Mouse (Mus musculus): ENCODE data around the gene Lsamp. TPM values are rescaled to one million over a fixed set of nuclear protein-coding genes. Genes with fewer than 3 reads are reported as not detected.

The Lsamp gene
- polyA plus RNA-seq, 1 experiment: not detected

- H3K4me2 ChIP-seq (ENCODE audit: low read depth): no peak overlapping the region
- TF ChIP-seq MYOD1 (IDR thresholded peaks at IDR 0.05; ENCODE audit: control insufficient read depth in 1 of 3, insufficient read length in 2 of 3, low read depth in 2 of 3) (no peak), MYOG (IDR thresholded peaks at IDR 0.05; ENCODE audit: control insufficient read depth in 1 of 3, insufficient read depth in 1 of 3, insufficient read length in 2 of 3, low read depth in 2 of 3) (no peak), TCF12 (IDR thresholded peaks at IDR 0.05; ENCODE audit: insufficient read depth, poor library complexity, severe bottlenecking) (no peak), SRF (IDR thresholded peaks at IDR 0.05; ENCODE audit: control insufficient read depth, insufficient read length, low read depth) (no peak), POLR2A (IDR thresholded peaks at IDR 0.05; ENCODE audit: insufficient read length, low read depth) (no peak), USF1 (IDR thresholded peaks at IDR 0.05; ENCODE audit: low read depth) (no peak), CEBPB (IDR thresholded peaks at IDR 0.05; ENCODE audit: insufficient read depth, poor library complexity, severe bottlenecking) (no peak)
- H3K36me3 ChIP-seq (ENCODE audit: control insufficient read depth, insufficient read depth): no peaks in the 10 kb centered on the region
- no peaks in the 10 kb centered on the region for H3K27me3 ChIP-seq (ENCODE audit: control insufficient read depth, insufficient read depth, insufficient read length)
- no peaks in the 10 kb centered on the region for H3K79me2 ChIP-seq (ENCODE audit: control insufficient read depth, insufficient read depth)
- H3ac ChIP-seq (ENCODE audit: control insufficient read depth, insufficient read length): no peak overlapping the region
- H3K4me3 ChIP-seq: no peak overlapping the region
These were observed 1851.6 kb downstream of the Lsamp start for GRCm38 (mm10) chr16:41835745-41836144.

DNA sequence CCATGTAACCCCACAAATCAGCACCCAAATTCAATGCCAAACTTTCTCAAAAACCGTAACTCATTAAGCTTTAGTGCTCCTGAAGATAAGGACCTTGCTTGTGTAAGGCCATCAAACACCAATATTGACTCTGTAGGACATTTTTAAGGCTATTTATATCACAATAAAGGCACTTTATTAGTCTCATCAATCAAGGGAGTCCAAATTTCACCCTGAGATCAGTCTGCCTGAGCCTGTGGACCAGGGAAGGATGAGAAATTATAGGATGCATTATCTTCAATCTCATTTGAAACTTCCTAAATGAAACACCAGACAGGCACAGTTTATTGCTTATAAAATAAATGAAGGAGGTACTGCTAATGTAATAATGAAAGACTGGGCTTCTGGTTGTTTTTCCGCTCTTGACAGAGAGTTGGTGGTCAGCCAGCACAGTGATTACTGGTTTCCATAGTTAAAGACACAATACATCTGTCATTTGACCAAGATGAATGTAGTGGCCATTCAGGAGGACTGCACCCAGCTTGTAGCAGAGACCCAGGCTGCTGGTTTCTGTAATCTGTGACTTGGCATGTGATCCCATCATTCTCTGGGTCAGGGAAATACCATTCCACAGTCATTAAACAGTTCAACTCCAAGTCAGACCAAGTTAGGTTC, 1855.7 kb downstream of the Lsamp start:
- Histone ChIP-seq H3K4me3 (no peak overlapping the region), H3K79me2 (ENCODE audit: control insufficient read depth, insufficient read depth) (no peaks in the 10 kb centered on the region), H3K36me3 (ENCODE audit: control insufficient read depth, insufficient read depth) (no peaks in the 10 kb centered on the region), H3ac (ENCODE audit: control insufficient read depth, insufficient read length) (no peak overlapping the region), H3K4me2 (ENCODE audit: low read depth) (no peak overlapping the region), H3K27me3 (ENCODE audit: control insufficient read depth, insufficient read depth, insufficient read length) (no peaks in the 10 kb centered on the region)
- TF ChIP-seq TCF3 (IDR thresholded peaks at IDR 0.05; ENCODE audit: insufficient read length, low read depth) (no peak), MYOD1 (IDR thresholded peaks at IDR 0.05; ENCODE audit: control insufficient read depth in 1 of 3, insufficient read length in 2 of 3, low read depth in 2 of 3) (no peak), REST (IDR thresholded peaks at IDR 0.05; ENCODE audit: insufficient read depth, insufficient read length) (no peak), SRF (IDR thresholded peaks at IDR 0.05; ENCODE audit: control insufficient read depth, insufficient read length, low read depth) (no peak), TCF12 (IDR thresholded peaks at IDR 0.05; ENCODE audit: insufficient read depth, poor library complexity, severe bottlenecking) (no peak), MAX (IDR thresholded peaks at IDR 0.05; ENCODE audit: low read depth) (no peak), CEBPB (IDR thresholded peaks at IDR 0.05; ENCODE audit: insufficient read depth, poor library complexity, severe bottlenecking) (no peak), E2F4 (IDR thresholded peaks at IDR 0.05; ENCODE audit: insufficient read depth) (no peak), POLR2AphosphoS2 (IDR thresholded peaks at IDR 0.05; ENCODE audit: insufficient read length, low read depth) (no peak)

- no peak overlapping the region for H3K4me2 ChIP-seq (ENCODE audit: low read depth)
- H3K4me3 ChIP-seq: no peak overlapping the region
- H3ac ChIP-seq (ENCODE audit: control insufficient read depth, insufficient read length): no peak overlapping the region
- no peaks in the 10 kb centered on the region for H3K27me3 ChIP-seq (ENCODE audit: control insufficient read depth, insufficient read depth, insufficient read length)
- H3K36me3 ChIP-seq (ENCODE audit: control insufficient read depth, insufficient read depth): no peaks in the 10 kb centered on the region
- TF ChIP-seq REST (IDR thresholded peaks at IDR 0.05; ENCODE audit: insufficient read depth, insufficient read length) (no peak), USF1 (IDR thresholded peaks at IDR 0.05; ENCODE audit: low read depth) (no peak), MYOG (IDR thresholded peaks at IDR 0.05; ENCODE audit: control insufficient read depth in 1 of 3, insufficient read depth in 1 of 3, insufficient read length in 2 of 3, low read depth in 2 of 3) (no peak), CEBPB (IDR thresholded peaks at IDR 0.05; ENCODE audit: insufficient read depth, poor library complexity, severe bottlenecking) (no peak)
- no peaks in the 10 kb centered on the region for H3K79me2 ChIP-seq (ENCODE audit: control insufficient read depth, insufficient read depth)
These were observed 1862.7 kb downstream of the Lsamp start for GRCm38 (mm10) chr16:41846903-41847302.

DNA sequence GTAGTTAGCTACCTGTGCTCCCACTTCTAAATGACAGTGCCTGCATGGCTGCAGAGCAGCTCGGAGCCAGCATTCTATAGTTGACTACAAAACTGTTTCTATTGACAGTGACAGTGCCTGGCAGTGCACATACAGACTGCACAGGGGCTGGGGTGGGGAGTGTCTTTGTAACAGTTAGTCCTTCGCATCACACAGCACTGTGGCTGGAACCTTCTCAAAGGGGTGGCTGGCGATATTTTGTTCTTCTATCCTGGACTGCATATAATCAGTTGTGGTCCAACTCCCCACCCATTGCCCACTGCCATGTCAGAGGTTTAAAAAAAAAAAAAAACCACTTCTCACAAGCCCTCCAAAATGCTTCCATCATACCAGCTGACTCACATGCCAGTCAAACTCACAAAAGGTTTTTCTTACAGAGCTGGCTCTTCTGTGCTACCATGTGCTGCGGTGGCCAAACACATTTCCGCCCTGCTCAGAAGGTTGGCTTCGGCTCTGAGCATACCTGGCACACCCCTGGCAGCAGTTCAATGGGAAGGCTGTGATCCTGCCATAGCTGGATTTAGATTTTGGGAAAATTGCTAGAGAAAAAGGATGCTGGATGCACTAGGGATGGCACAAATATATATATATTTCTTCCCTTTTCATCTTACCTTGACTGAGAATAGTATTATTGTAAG, 1887.9 kb downstream of the Lsamp start:
- no peak overlapping the region for H3K4me3 ChIP-seq
- no peaks in the 10 kb centered on the region for H3K36me3 ChIP-seq (ENCODE audit: control insufficient read depth, insufficient read depth)
- H3K27me3 ChIP-seq (ENCODE audit: control insufficient read depth, insufficient read depth, insufficient read length): no peaks in the 10 kb centered on the region
- no peak overlapping the region for H3K4me2 ChIP-seq (ENCODE audit: low read depth)
- no peak overlapping the region for H3ac ChIP-seq (ENCODE audit: control insufficient read depth, insufficient read length)
- H3K79me2 ChIP-seq (ENCODE audit: control insufficient read depth, insufficient read depth): no peaks in the 10 kb centered on the region
- TF ChIP-seq REST (IDR thresholded peaks at IDR 0.05; ENCODE audit: insufficient read depth, insufficient read length) (no peak), TCF3 (IDR thresholded peaks at IDR 0.05; ENCODE audit: insufficient read length, low read depth) (no peak), POLR2AphosphoS2 (IDR thresholded peaks at IDR 0.05; ENCODE audit: insufficient read length, low read depth) (no peak), MYOD1 (IDR thresholded peaks at IDR 0.05; ENCODE audit: control insufficient read depth in 1 of 3, insufficient read length in 2 of 3, low read depth in 2 of 3) (no peak), TCF12 (IDR thresholded peaks at IDR 0.05; ENCODE audit: insufficient read depth, poor library complexity, severe bottlenecking) (no peak), E2F4 (IDR thresholded peaks at IDR 0.05; ENCODE audit: insufficient read depth) (no peak), CEBPB (IDR thresholded peaks at IDR 0.05; ENCODE audit: insufficient read depth, poor library complexity, severe bottlenecking) (no peak), SRF (IDR thresholded peaks at IDR 0.05; ENCODE audit: control insufficient read depth, insufficient read length, low read depth) (no peak), MAX (IDR thresholded peaks at IDR 0.05; ENCODE audit: low read depth) (no peak), POLR2A (IDR thresholded peaks at IDR 0.05; ENCODE audit: insufficient read length, low read depth) (no peak), USF1 (IDR thresholded peaks at IDR 0.05; ENCODE audit: low read depth) (no peak), MYOG (IDR thresholded peaks at IDR 0.05; ENCODE audit: control insufficient read depth in 1 of 3, insufficient read depth in 1 of 3, insufficient read length in 2 of 3, low read depth in 2 of 3) (no peak)
